Mouse (Mus musculus): ENCODE measurements around the gene Oas1d.

DNA sequence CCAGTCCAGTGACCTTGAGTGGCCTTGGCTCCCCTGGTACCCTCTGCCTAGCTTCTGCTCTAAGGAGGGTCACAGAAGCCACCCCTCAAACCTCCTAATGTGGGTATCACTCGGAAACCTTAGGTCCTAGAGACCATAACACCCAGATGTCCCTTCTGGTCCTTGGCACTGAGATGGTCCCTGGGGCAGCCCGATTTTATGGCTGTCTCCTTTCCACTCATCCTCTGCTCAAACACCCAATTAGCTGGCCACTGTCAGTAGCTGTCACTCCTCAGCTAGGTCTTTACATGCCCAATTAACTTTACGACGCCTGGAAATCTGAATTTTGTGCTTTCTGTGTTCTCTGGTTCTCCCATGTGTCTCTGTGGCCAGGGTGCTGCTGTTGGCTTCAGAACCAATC lies 51.8 kb downstream of the Oas1d start:
- TF ChIP-seq POLR2A (IDR thresholded peaks at IDR 0.05; ENCODE audit: extremely low read depth, insufficient read depth, low read length) (no peak), CTCF (IDR thresholded peaks at IDR 0.05; ENCODE audit: low read depth, low read length) (no peak)
